Mouse (Mus musculus): ENCODE results near the gene Rpap1. TPM values are rescaled to one million over a fixed set of nuclear protein-coding genes. Genes with fewer than 3 reads are reported as not detected.
A peak's percentile ranks its signal among the peaks of the same experiment; 100 is the strongest.
"Not testable (repeated sequence)": the region's sequence is repeated elsewhere in the genome, so short reads cannot be mapped to it uniquely, and the experiment has no call there.

Gene Rpap1
- total RNA-seq, 2 experiments from 2014 or later = 17.0 to 21.6 TPM

- peak; percentile 84 for DNase-seq
These were observed 45.5 kb downstream of the Rpap1 start, which contains the start of gene Itpka for GRCm38 (mm10) chr2:119741581-119742411. Itpka (plus strand) TSS chr2:119742337.

- DNase-seq = no peak
These were observed 46.8 kb downstream of the Rpap1 start for GRCm38 (mm10) chr2:119740567-119740966.

- peak; percentile 51 for DNase-seq
These were observed 50.2 kb downstream of the Rpap1 start for GRCm38 (mm10) chr2:119737124-119737523.

GRCm38 (mm10) chr2:119730735-119731134 lies 56.6 kb downstream of the Rpap1 start:
- no peak for DNase-seq

- no peak for DNase-seq
These were observed 59.4 kb downstream of the Rpap1 start for GRCm38 (mm10) chr2:119727762-119728416.

GRCm38 (mm10) chr2:119721070-119721469 lies 66.3 kb downstream of the Rpap1 start:
- no peak for DNase-seq

- DNase-seq = not testable (repeated sequence)
These were observed 71.5 kb downstream of the Rpap1 start for GRCm38 (mm10) chr2:119715868-119716267.

Other genes starting within 250 kb of the Rpap1 start
- 1 to 10 TPM in 1 of 2 experiments, under 1 TPM in 1; 0.79 to 1.1 TPM for gene Exd1, start 239.9 kb downstream of the Rpap1 start, total RNA-seq (2021)
- gene Chp1, start 239.8 kb downstream of the Rpap1 start, total RNA-seq (2021) = 100 to 1,000 TPM; 192 to 233 TPM
- gene Nusap1, start 169.2 kb downstream of the Rpap1 start, total RNA-seq (2021) = 10 to 100 TPM; 13.2 to 14.5 TPM
- gene Oip5, start 169.1 kb downstream of the Rpap1 start, total RNA-seq (2021) = 1 to 10 TPM; 5.8 to 6.1 TPM
- 10 to 100 TPM; 48.7 to 60.7 TPM for gene Ndufaf1, start 124.7 kb downstream of the Rpap1 start, total RNA-seq (2021)
- 10 to 100 TPM; 23.1 to 27.0 TPM for gene Rtf1, start 112.5 kb downstream of the Rpap1 start, total RNA-seq (2021)
- gene Itpka, start 45.2 kb downstream of the Rpap1 start, total RNA-seq (2021) = 10 to 100 TPM in 1 of 2 experiments, 1 to 10 TPM in 1; 9.8 to 12.4 TPM
- gene Ltk, start 27.1 kb downstream of the Rpap1 start, total RNA-seq (2021) = 1 to 10 TPM in 1 of 2 experiments, under 1 TPM in 1; 0.57 to 1.3 TPM
- gene Tyro3, start 10.2 kb upstream of the Rpap1 start, total RNA-seq (2021) = 1 to 10 TPM; 6.0 to 8.8 TPM
- 10 to 100 TPM; 45.1 to 54.9 TPM for gene Mga, start 109.7 kb upstream of the Rpap1 start, total RNA-seq (2021)
- 10 to 100 TPM; 12.0 to 15.3 TPM for gene Mapkbp1, start 185.2 kb upstream of the Rpap1 start, total RNA-seq (2021)
- gene Jmjd7, start 239.9 kb upstream of the Rpap1 start, total RNA-seq (2021) = 10 to 100 TPM in 1 of 2 experiments, 1 to 10 TPM in 1; 9.3 to 11.9 TPM
- 1 to 10 TPM in 1 of 2 experiments, under 1 TPM in 1; 0.69 to 4.7 TPM for gene Gm28042, start 240.0 kb upstream of the Rpap1 start, total RNA-seq (2021)
- 1 to 10 TPM; 1.1 to 4.0 TPM for gene Pla2g4b, start 245.9 kb upstream of the Rpap1 start, total RNA-seq (2021)